Mouse (Mus musculus): Measurements from ENCODE around the gene Gucy1b1.

The Gucy1b1 gene

GRCm38 (mm10) chr3:82030008-82030748 lies 44.3 kb downstream of the Gucy1b1 start:
- no peak for DNase-seq (ENCODE audit: low spot score in 2 of 2)

DNA sequence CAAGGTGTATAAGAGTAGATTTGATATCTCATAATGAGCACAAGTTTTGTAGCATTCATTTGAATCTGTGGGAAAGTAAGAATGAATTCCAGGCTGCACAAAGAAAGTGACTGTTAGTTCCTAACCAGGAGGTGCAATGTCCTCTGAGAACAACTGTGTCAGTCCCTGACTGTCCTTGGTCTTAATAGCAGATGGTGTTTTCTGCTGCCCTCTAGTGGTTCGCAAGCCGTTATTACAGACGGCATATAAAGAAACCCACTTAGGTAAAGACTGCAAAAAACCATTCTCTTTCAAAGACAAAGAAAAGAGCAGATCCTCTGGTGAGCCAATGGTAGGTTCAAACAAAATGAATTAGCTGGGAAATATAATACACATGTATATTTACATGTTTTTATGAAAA lies 45.3 kb downstream of the Gucy1b1 start:
- no peak for DNase-seq (ENCODE audit: low spot score in 2 of 2)

- DNase-seq (ENCODE audit: low spot score in 2 of 2) = no peak
Observed at GRCm38 (mm10) chr3:82027286-82027685, 47.2 kb downstream of the Gucy1b1 start.

DNA sequence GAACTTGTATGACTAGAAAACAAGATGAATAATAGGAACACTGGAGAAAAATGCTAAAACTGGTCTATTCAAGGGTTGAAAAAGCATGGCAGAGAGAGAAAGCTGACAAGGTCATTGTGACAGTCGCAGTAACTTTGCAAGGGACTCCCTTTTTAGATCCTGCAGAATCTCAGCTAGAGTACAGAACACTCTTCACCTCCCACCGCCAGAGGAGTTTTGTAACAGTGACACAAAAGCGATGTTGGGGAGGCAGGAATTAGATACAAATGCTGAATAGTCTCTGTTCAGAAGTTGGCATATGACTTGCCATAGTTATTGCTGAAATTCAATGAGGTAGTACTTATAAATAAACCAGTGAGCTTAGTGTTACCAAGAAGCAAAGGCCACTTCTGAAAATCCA lies 51.4 kb downstream of the Gucy1b1 start:
- no peak for DNase-seq (ENCODE audit: low spot score in 2 of 2)

DNA sequence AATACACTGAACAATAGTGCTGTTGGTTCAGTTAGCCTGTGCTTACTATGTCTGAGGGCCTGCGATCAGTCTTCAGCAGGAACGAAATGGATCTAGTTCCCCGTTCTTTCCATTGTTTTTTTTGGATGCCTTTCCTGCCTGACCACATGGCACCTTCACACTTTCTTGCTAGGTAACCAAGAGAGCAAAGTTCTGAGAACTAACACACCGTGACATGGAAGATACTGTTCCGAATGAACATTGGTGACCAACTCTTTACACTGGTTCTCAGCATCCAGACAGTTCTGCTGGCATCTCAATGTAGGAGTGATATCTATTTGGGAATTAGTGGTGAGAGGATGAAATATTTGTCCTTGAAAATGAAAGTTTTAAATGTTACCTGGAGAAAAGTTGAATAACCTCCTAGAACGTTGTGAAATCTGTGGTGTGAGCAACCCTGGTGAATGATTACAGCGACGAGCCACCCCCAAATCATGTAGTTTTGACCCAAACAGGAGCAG lies 52.0 kb downstream of the Gucy1b1 start:
- DNase-seq (ENCODE audit: low spot score in 2 of 2) = no peak

GRCm38 (mm10) chr3:82014148-82014703 lies 60.3 kb downstream of the Gucy1b1 start:
- no peak for DNase-seq (ENCODE audit: low spot score in 2 of 2)

GRCm38 (mm10) chr3:82007002-82007401 lies 67.5 kb downstream of the Gucy1b1 start:
- DNase-seq (ENCODE audit: low spot score in 2 of 2) = no peak

DNA sequence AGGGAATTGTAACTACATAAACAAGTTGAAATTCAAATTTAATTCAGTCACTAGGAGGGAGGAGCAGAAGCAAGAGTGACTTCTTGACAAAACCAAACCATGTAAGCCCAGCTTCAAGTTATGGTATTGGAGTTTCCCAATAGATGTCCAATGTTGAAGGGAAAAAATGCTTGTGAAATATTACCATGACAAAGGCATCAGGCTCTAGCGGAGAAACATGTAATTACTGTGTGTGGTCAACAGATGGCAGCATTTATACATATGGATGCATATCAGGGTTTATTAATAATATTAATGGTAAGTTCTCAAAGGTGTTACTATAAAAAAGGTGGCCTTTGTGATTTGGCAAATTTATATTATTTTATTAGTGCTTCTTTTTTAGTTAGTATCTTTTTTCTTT lies 78.5 kb downstream of the Gucy1b1 start:
- DNase-seq (ENCODE audit: low spot score in 2 of 2) = no peak

GRCm38 (mm10) chr3:81995371-81995770 lies 79.1 kb downstream of the Gucy1b1 start:
- DNase-seq (ENCODE audit: low spot score in 2 of 2) = no peak

- DNase-seq (ENCODE audit: low spot score in 2 of 2) = no peak
Observed at GRCm38 (mm10) chr3:81990531-81990930, 84.0 kb downstream of the Gucy1b1 start.

GRCm38 (mm10) chr3:81989692-81990141 lies 84.8 kb downstream of the Gucy1b1 start:
- DNase-seq (ENCODE audit: low spot score in 2 of 2) = no peak

GRCm38 (mm10) chr3:81987628-81988027 lies 86.9 kb downstream of the Gucy1b1 start:
- DNase-seq (ENCODE audit: low spot score in 2 of 2) = no peak

DNA sequence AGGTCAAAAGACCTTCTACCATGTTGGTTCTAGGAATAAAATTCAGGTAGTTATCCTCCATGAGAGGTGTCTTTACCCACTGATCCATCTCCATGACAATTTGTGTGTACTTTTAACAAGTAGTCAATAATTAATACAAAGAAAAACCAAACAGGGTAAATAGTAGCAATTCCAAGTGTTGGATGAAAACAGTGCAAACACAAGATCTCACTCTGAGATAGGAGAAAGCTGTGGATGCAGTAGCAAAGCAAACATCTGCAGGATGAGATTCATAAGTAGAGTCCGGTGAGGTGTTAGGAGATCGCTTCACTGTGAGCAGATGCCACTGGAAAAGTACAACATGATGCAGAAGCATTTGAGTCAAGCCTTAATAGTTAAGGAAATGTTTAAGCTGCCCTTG lies 88.4 kb downstream of the Gucy1b1 start:
- DNase-seq (ENCODE audit: low spot score in 2 of 2) = no peak

DNA sequence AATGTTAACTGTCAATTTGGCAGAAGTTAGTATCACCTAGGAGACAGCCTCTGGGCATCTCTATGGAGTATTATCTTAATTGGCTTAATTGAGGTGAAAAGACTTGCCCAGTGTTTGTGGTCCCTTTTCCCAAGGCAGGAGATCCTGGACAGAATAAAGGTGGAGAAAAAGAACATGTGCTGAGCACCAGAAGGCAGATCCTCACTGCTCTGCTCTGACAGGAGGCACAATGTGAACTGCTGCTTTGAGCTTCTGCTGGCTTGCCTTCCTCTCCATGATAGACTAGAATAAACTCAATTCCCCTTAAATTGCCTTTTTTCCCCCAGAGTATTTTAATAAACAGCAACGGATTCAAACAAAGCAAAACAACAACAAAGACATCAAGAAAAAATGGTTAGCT lies 89.4 kb downstream of the Gucy1b1 start:
- no peak for DNase-seq (ENCODE audit: low spot score in 2 of 2)

DNA sequence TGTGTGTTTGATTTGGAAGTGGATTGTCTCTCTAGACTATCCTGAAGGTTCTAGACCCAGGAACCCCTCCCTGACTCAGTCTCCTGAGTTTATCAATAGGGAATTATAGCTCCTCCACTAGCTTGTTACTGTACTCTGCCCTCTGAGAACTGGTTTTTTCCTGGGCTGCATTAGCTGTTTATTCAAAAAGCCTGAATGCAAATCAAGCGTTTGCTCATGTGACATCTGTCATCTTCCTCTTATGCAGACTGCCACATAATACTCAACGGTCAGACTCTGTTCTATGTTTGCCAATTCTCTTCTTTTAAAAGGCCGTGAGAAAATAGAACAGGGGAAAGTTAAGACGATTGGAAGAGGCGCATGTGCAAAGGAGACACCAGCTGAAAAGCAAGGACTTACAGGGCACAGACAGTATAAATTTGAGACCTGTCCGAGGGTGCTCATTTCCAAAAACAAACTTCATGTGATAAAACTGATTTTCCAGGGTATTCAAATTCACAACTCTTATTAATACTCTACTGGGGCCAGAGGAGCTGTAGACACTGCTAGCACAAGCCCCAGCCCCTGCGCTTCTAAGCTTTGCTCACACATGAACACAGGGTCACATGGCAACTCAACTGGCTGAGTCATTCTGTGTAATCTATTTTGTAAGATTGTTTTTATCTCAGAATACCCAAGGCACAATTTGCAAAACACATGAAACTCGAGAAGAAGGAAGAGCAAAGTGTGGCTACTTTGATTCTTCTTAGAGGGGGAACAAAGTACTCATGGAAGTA lies 91.2 kb downstream of the Gucy1b1 start:
- DNase-seq (ENCODE audit: low spot score in 2 of 2) = no peak

All from spleen, postnatal 4 days (tissue).